Mouse (Mus musculus) neutrophil, adult 5-6 weeks (primary cell): ENCODE results near the gene Hykk. TPM values are rescaled to one million over a fixed set of nuclear protein-coding genes. Genes with fewer than 3 reads are reported as not detected.
"Not testable (repeated sequence)": the region's sequence is repeated elsewhere in the genome, so short reads cannot be mapped to it uniquely, and the experiment has no call there.

Experiments used
- ATAC-seq: fragments of 151-379, 151-347 bp; 2 replicates; pipeline ENCODE4 v1.8.0; 2017; ENCODE audit warnings: mild to moderate bottlenecking, moderate TSS enrichment; ENCODE audit not compliant: insufficient number of reproducible peaks, poor library complexity, low FRiP score, severe bottlenecking; ENCODE audit errors: extremely low read depth
- total RNA-seq: library from RNA; stranded (forward); fragments of 200-1000 nt; gene quantifications from 2 replicates; pipeline ENCODE4 v1.2.3, GENCODE M21; 2017

Hykk gene
- 0.23 and 0.37 TPM in 2 replicates for total RNA-seq

- ATAC-seq = peak; percentile 89
Measured at GRCm38 (mm10) chr9:54917010-54917677, at the start of gene Hykk. TSS of gene Hykk (plus strand) at chr9:54917283.

DNA sequence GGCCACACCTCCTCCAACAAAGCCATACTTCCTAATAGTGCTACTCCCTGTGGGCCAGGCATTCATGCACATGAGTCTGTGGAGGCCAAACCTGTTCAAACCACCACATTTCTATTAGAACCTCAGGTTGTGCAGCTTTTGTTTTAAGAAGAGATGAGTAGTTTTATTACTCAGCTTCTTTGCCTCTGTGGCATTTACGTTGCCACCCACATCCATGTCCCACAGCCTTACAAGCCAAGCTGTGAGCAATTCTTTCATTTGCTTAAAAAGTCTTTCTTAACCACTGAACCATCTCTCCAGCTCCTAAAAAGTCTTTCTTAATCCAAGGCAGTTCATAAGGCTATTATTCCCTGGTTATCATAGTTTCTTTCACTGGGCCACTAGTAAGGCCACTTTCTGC, 38.3 kb upstream of the Hykk start:
- ATAC-seq = no peak

GRCm38 (mm10) chr9:54892111-54892510, 25.0 kb upstream of the Hykk start:
- no peak for ATAC-seq

DNA sequence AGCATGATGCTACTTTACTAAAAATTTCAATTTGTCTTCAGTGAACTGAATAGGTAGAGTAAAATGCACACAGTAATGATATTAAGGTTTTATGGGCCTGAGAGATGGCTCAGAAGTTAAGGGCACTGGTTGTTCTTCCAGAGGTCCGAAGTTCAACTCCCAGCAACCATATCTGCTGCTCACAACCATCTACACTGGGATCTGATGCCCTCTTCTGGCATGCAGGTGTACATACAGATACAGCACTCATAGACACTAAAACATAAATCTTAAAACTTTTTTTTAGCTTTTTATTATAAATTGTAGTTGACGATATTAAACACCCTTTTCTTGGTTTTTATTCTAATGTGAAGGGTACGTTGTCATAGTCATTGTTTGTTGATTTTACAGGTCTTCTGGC, 20.0 kb upstream of the Hykk start:
- ATAC-seq = no peak

DNA sequence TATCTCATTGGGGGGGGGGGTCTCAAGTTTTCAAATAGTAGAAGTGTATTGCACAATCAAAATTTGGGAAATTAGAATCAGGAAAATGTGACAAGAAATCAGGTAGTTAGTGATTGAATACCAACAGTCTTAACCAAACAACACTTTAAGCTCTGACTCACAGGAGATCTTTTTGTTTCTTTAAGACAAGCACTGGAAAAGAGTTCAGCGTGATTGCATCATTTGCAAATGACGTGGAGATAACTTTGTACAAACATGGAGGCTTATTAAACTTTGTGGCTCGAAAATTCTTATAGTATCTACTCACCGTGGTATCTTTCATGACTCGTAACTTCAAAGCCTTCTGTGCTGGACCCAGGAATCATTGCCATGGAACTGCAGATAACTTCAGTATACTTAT, 7.6 kb upstream of the Hykk start:
- no peak for ATAC-seq

GRCm38 (mm10) chr9:54915576-54915975, 1.5 kb upstream of the Hykk start:
- no peak for ATAC-seq

DNA sequence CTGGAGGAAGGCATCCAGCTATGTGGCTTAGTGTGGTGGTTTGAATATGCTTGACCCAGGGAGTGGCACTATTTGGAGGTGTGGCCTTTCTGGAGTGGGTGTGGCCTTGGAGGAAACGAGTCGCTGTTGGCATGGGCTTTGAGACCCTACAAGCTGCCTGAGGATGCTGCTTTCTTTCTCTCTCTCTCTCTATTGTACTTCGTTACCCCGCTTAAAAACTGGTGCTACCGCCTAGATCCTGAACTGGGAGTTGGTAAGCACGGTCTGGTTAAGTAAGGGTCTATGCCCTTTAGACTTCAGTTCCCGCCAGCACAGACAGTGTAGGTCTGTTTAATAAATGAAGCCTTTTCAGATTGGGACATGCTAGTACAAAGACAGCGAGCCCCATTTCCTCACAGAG, 682 bp upstream of the Hykk start:
- no peak for ATAC-seq

DNA sequence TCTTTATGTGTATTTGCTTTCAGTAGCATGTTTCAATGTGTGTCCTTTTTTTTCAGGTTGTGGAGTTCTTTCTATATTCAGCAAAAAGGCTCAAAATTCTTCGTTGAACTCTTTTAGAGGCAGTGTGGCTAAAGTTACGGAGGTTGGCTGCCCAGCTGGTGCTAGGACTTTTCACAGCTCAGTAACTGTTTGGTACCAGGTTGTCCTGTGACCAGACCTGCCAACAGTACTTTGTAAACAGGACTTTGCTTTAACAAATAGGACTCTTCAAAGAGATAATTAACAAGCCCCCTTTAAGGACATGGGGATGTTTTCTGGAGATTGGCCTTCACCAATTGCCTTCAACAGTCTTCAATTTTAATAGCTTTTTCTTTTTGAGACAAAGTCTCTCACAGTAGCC, 1.1 kb downstream of the Hykk start:
- ATAC-seq = no peak

DNA sequence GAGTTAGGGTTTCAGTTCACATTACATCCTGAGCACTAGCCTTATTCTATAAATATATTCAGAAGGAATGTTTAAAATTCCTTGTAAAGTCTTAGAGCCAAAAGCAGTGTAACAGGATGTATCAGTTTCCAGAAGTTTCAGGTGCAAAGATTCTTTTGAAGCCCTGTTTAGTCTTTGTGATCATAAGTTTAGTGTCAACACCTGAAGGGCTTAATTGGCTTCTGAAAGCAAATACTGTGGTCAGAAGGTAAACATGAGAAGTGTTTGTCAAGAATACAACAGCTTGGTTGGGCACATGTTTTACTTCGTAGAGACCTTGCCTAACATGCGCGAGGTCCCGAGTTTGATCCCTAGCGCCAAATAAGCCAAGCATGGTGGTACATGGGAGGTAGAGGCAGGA, 1.7 kb downstream of the Hykk start:
- ATAC-seq = no peak

DNA sequence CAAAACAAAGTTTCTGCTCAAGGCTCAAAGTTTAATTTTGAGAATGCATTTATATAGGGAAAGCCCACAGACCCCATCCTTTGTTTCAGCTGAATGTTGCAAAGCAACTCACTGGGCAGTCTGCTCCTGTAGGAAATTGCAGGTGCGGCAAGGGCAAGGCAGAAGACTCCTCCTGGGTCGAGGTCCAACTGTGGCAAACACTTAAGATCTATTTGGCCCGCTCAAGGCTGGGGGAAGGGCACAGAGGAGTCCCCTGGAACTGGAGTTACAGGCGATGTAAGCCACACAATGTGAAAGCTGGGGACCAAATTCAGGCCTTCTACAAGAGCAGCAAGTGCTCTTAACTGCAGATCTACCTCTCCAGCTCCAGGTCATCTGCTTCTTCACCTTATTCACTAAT, 2.9 kb downstream of the Hykk start:
- ATAC-seq = no peak

DNA sequence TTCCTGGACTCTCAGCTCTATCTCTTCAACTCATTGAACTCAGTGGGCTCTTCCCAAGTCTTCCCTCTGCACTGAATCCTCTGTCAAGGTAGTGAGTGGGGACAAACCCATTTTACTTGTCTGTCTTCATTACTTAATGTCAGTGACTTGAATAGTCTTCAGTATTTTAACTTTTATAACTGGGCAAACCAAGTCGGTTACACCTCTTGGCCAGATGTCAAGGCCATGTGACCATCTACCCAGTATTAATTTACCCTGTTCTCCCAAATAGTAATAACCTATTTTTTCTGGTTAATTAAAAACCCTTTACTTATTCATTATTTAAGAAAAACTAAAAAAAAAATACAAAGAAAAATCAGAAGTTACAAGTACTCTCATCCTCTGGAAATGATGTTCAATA, 13.7 kb downstream of the Hykk start:
- ATAC-seq = no peak

DNA sequence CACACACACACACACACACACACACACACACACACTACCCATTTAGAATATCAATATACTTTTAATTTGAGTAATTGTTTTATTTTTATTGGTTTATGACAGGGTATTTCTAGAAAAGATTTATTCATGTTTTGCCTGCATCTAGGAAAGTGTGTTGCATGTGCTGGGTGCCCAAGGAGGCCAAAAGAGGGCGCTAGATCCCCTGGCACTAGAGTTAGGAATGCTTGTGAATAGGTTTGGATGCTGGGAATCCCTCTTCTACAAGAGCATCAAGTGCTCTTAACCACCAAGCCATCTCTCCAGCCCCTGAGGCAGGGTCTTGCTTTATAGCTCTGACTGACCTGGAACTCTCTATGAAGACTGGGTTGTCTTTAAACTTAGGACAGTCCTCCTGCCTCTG, 14.7 kb downstream of the Hykk start:
- ATAC-seq = no peak

DNA sequence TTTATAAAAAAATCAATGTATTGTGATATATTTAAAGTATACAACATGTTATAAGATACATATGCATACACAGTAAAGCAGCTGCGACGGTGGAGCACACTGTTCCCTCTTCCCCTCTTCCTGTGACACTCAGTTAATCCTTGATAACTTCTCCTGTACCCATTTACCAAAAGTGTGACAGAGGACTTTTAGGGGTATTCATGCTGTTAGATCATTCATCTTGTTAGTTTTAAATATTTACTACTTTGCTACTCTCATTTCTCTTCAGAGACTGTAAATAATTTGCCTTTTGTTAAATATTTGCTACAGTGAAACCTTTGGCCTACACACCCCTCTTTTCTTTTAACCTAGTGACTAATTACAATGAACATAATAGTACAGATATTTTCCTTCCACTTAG, 15.3 kb downstream of the Hykk start:
- ATAC-seq = no peak

GRCm38 (mm10) chr9:54942071-54942470, 25.0 kb downstream of the Hykk start:
- no peak for ATAC-seq

DNA sequence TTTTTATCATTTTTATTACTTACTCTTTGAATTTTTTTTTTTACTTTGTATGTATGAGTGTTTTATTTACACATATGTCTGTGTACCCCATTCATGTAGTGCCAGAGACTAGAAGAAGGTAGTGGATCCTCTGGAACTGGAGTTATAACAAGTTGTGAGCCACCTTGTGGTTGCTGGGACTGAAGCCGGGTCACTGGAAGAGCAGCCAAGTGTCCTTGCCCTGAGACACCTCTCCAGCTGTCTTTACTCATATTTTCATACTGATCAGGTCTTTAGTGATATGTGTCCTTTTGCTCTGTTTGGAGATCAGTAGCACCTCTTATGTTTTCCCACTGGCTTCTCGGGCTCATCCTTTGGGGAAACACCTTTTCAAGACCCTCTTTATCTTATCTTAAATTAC, 27.4 kb downstream of the Hykk start:
- no peak for ATAC-seq

- no peak for ATAC-seq
Measured at GRCm38 (mm10) chr9:54946256-54946655, 29.2 kb downstream of the Hykk start.

- no peak for ATAC-seq
Measured at GRCm38 (mm10) chr9:54949465-54949864, 32.4 kb downstream of the Hykk start.

DNA sequence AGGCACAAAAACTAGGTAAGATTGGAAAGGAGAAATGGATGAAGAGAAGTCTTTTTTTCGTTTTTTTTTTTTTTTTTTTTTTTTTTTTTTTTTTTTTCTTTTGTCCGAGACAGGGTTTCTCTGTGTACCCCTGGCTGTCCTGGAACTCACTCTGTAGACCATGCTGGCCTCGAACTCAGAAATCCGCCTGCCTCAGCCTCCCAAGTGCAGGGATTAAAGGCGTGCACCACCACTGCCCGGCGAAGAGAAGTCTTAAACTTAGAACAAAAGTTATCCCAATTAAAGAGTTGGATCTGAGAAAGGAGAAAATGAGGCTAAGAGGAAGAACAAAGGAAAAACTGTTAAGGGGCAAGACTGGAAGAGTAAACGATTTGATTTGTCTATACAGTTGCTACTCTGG, 33.1 kb downstream of the Hykk start:
- ATAC-seq = not testable (repeated sequence)

- ATAC-seq = peak; percentile 97
Measured at GRCm38 (mm10) chr9:54950575-54951321, 33.7 kb downstream of the Hykk start, which contains the start of the genes Psma4 and AY074887. TSS of gene Psma4 (plus strand) at chr9:54950790. TSS of gene AY074887 (minus strand) at chr9:54950998.

DNA sequence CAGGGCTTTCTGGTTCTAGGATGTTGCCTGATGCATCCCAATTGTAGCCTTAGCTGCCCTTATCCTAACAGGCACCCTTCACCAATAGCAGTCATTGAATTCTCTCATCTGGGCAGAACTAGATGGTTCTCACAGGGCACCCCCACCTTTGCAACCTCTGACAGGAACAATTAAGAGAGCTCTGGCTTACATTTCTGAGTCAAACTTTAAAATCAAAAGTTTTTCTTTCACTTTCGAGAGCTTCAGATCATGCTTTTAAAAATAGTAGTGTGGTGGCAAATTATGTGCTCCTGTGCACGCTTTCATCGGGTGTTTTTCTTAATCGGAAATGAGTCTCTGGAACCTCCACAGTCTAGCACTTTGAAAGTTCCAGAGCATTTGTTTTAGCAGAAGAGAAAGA, 44.0 kb downstream of the Hykk start:
- ATAC-seq = no peak

- no peak for ATAC-seq
Measured at GRCm38 (mm10) chr9:54963669-54964068, 46.6 kb downstream of the Hykk start.
